Mouse (Mus musculus) left cerebral cortex, postnatal 10 days (tissue): Measurements from ENCODE around the gene Amdhd1. TPM values are rescaled to one million over a fixed set of nuclear protein-coding genes. Genes with fewer than 3 reads are reported as not detected.
A peak's percentile ranks its signal among the peaks of the same experiment; 100 is the strongest.

Experiments used
- DNase-seq, 2 experiments: peaks; one replicate each; pipeline ENCODE4 v3.0.0; 2021 to 2022; ENCODE audit warnings: low spot score in 2 of 2, mixed read lengths in 1 of 2; ENCODE audit errors: extremely low spot score in 1 of 2
- intact Hi-C: fragments of 180-260 bp; cut with DNase I; formaldehyde crosslinking; loops from one replicate; pipeline ENCODE4 v1.15.1; 2025
- total RNA-seq, 2 experiments: library from RNA; stranded (reverse); gene quantifications; 2 replicates each; pipeline ENCODE4 v1.2.3; 2021

Amdhd1 gene
- total RNA-seq, 2 experiments from 2014 or later, result 2.1 to 3.0 TPM

- no peak for DNase-seq
- intact Hi-C loops, result loop anchor here (5.0 kb wide), 1 partner anchor 88 kb away; no protein-coding TSS in a partner anchor
These were observed 51.0 kb downstream of the Amdhd1 start for GRCm38 (mm10) chr10:93488828-93489226.

DNA sequence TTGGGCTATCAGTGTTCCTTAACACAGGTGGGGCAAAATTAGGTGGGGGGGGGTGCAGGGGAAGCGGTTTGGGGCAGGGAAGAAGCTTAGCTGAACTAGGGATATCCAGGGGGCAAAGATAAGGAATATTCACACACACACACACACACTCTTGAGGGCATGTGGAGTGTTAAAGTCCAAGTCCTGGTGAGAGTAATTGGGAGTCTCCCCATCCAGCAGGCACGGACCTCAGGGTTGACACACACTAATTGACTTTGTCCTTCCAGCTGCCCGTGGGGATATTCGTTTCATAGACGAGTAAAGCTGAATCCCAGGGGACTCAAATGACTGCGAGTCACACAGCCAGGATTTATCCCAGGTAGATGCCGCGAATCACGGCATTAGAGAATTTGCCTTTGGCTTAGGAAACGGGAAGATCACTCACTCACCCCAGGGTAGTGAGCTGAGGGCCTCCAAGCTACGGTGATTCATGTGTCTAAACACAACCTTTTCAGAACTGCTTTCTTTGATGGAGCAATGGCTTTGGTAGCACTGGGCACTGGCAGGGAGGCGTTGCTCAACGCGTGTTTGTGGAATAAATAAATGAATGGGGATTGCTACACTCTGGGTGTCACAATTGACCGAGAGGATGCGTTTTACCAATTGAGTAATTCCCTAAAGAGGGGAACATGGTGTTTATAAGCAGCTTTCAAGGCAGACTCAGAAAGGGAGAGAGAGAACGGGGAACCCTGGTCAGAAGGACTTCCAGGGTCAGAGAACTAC is 51.6 kb downstream of the Amdhd1 start, which contains the start of gene Hal:
Hal (plus strand) TSS at position 703 of the 762 bp plus-strand sequence.
- DNase-seq, result no peak
- intact Hi-C loops, result loop anchor here (5.0 kb wide), 1 partner anchor 89 kb away; no protein-coding TSS in a partner anchor

GRCm38 (mm10) chr10:93486622-93487021 is 53.2 kb downstream of the Amdhd1 start:
- intact Hi-C loops, result loop anchor here (5.0 kb wide), 1 partner anchor 91 kb away; no protein-coding TSS in a partner anchor
- DNase-seq, result peak in 1 of 2 experiments; percentile 21

DNA sequence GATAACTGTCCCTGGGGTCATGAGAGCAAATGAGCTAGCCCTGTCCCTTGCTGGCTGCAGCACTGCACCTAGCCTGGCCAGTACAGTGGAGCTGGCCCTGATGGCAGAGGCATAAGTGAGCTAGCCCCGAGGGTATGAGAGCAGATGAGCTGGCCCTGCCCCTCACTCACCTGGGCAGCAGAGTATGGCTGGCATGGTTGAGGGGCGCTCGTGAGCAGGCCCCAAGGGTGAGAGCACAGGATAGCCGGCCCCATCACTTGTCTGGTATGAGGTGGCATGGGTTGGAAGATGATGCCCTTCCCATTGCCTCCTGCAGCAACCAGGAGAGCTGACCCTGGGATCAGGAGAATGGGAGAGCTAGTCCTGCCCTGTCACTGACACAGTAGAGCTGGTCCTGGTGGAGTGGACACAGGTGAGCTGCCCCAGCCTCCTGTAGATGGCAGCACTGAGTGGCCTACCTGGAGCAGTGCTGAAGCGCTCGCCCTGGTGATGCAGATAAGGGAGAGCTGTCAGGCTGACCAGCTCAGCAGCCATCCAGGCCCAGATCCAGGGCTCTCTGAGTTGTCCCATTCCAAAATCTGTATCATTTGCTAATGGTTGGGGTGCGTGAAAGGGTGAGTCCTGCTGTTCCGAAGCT is 54.7 kb downstream of the Amdhd1 start:
- intact Hi-C loops, result loop anchor here (5.0 kb wide), 1 partner anchor 92 kb away; no protein-coding TSS in a partner anchor
- peak in 1 of 2 experiments; percentile 42 for DNase-seq

DNA sequence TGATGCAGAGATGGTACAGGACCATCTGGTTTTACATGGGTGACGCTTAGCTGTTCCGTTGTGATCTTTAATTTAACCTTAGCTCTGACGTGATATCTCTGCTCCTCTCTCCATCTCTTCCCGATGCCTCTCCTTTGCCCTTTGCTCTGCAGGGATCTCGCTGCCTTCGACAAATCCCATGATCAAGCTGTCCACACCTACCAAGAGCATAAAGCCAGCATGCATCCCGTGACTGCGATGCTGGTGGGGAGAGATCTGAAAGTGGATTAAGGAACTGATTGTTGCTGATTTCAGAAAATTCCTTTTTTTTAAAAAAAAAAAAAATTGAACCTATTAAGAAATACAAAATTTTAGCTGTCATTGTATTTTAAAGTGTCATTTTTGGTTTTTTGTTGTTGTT is 55.3 kb downstream of the Amdhd1 start:
- intact Hi-C loops, result no loop called here
- no peak for DNase-seq

Other genes with a start within 250 kb of the Amdhd1 start
- 10 to 100 TPM; 10.6 to 13.9 TPM for gene Elk3, start 228.9 kb downstream of the Amdhd1 start, total RNA-seq
- gene Lta4h, start 86.6 kb downstream of the Amdhd1 start, total RNA-seq, result 10 to 100 TPM; 76.5 to 77.9 TPM
- gene Hal, start 51.3 kb downstream of the Amdhd1 start, total RNA-seq, result under 1 TPM in 1 of 2 experiments, not detected in 1; 0.28 TPM
- under 1 TPM in 1 of 2 experiments, not detected in 1; 0.15 TPM for gene Ccdc38, start 599 bp upstream of the Amdhd1 start, total RNA-seq
- gene Snrpf, start 49.7 kb upstream of the Amdhd1 start, total RNA-seq, result 10 to 100 TPM; 13.9 to 14.1 TPM
- gene Ntn4, start 100.6 kb upstream of the Amdhd1 start, total RNA-seq, result 10 to 100 TPM; 11.1 to 11.3 TPM